Mouse (Mus musculus): ENCODE data around the gene Adarb1. TPM values are rescaled to one million over a fixed set of nuclear protein-coding genes. Genes with fewer than 3 reads are reported as not detected.

The Adarb1 gene
- polyA plus RNA-seq, 1 experiment from 2014 or later, result 41.0 TPM

- Histone ChIP-seq H3K27me3 (no peaks in the 10 kb centered on the region), H3K36me3 (no peaks in the 10 kb centered on the region), H3K4me1 (peaks cover 14% of the 10 kb centered on the region; the same call in 1 of the 2 replicates), H3K9me3 (no peaks in the 10 kb centered on the region), H3K4me2 (no peak overlapping the region), H3K9ac (no peak overlapping the region), H3K4me3 (no peak overlapping the region), H3K27ac (no peak overlapping the region)
- no peak for ATAC-seq (ENCODE audit: borderline replicate concordance, extremely low read depth, low FRiP score, low TSS enrichment)
Observed at GRCm38 (mm10) chr10:77341711-77342110, 76.4 kb downstream of the Adarb1 start.

DNA sequence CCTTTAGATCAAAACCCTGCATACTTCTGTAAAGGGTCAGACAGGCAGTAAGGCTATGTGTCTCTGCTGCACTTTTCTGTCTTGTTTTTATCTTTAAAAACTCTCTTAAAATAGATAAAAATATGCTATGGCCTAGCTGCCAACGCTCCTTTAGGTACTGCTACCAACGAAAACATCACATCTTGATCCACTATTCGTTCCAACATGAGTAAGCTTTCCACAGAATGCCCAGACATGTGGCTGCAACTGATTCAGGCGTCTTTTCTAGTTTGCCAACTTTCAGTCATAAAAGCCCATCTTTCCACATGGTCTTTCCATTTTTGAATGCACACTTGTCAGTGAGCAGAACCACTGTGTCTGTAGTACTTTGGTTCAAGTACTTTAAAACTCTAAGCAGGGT lies 77.0 kb downstream of the Adarb1 start:
- H3K4me3 ChIP-seq, result no peak overlapping the region
- H3K4me1 ChIP-seq, result peaks cover 14% of the 10 kb centered on the region; the same call in 1 of the 2 replicates
- no peaks in the 10 kb centered on the region for H3K27me3 ChIP-seq
- no peaks in the 10 kb centered on the region for H3K36me3 ChIP-seq
- H3K9me3 ChIP-seq, result no peaks in the 10 kb centered on the region
- no peak overlapping the region for H3K4me2 ChIP-seq
- WGBS, result 73% methylated on average over 4 of the region's 4 CpGs
- H3K27ac ChIP-seq, result no peak overlapping the region
- H3K9ac ChIP-seq, result no peak overlapping the region
- no peak for ATAC-seq (ENCODE audit: borderline replicate concordance, extremely low read depth, low FRiP score, low TSS enrichment)

DNA sequence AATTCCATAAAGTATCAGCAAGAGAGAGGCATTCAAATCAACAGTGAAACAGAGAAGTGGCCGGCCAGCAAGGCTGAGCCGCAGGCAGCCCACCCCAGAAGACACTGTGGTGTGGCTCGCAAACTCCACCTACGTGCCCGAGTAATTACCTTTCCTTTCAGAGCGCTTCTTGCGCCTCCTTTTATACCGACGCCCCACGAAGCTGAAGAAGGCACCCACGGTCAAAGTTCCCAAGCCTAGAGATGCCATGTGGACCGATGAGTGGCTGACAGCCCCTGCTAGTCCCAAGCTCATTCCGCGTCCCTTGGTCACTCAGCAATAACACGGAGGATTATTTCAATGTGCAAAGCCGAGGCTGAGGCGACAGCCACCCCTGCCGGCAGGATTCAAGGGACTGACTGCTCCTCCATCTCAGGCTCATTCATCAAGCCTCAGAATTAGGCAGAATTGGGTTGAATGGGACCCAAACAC lies 78.2 kb downstream of the Adarb1 start:
- Histone ChIP-seq H3K27me3 (no peaks in the 10 kb centered on the region), H3K36me3 (no peaks in the 10 kb centered on the region), H3K27ac (no peak overlapping the region), H3K4me2 (peak overlapping the region; percentile 50), H3K4me3 (peak overlapping the region; percentile 23), H3K9me3 (no peaks in the 10 kb centered on the region), H3K4me1 (peaks cover 21% of the 10 kb centered on the region; the same call in 1 of the 2 replicates), H3K9ac (no peak overlapping the region)
- ATAC-seq (ENCODE audit: borderline replicate concordance, extremely low read depth, low FRiP score, low TSS enrichment), result no peak
- WGBS, result 14% methylated on average over 18 of the region's 18 CpGs

DNA sequence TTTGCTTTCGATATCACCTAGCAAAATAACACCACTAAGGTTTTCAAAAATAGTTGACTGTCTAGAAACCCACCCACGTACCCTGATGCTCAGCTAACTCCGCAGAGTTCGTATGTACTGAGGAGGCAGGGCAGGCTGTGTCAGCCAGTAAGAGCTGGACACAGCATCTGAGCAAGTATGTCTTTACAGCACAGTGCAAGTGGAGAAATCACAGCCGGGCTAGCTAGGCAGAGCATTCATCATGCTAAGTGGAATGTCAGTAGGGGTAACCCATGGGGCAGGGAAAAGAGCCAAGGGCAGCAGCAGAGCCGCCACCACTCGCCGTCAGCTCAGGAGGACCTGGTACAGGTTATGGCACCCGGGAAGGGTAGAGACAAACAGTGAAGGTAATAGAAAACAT lies 84.6 kb downstream of the Adarb1 start:
- peaks cover 16% of the 10 kb centered on the region; the same call in 1 of the 2 replicates for H3K4me1 ChIP-seq
- no peak overlapping the region for H3K4me3 ChIP-seq
- no peaks in the 10 kb centered on the region for H3K27me3 ChIP-seq
- no peak overlapping the region for H3K9ac ChIP-seq
- ATAC-seq (ENCODE audit: borderline replicate concordance, extremely low read depth, low FRiP score, low TSS enrichment), result no peak
- H3K9me3 ChIP-seq, result no peaks in the 10 kb centered on the region
- 48% methylated on average over 9 of the region's 9 CpGs for WGBS
- H3K27ac ChIP-seq, result no peak overlapping the region
- H3K36me3 ChIP-seq, result no peaks in the 10 kb centered on the region
- H3K4me2 ChIP-seq, result no peak overlapping the region

GRCm38 (mm10) chr10:77329446-77330094 lies 88.5 kb downstream of the Adarb1 start:
- no peak overlapping the region for H3K4me2 ChIP-seq
- no peak overlapping the region for H3K27ac ChIP-seq
- 64% methylated on average over 11 of the region's 11 CpGs for WGBS
- no peak overlapping the region for H3K4me3 ChIP-seq
- H3K9ac ChIP-seq, result no peak overlapping the region
- no peaks in the 10 kb centered on the region for H3K27me3 ChIP-seq
- no peaks in the 10 kb centered on the region for H3K9me3 ChIP-seq
- no peaks in the 10 kb centered on the region for H3K36me3 ChIP-seq
- peaks cover 7% of the 10 kb centered on the region; the same call in 1 of the 2 replicates for H3K4me1 ChIP-seq
- no peak for ATAC-seq (ENCODE audit: borderline replicate concordance, extremely low read depth, low FRiP score, low TSS enrichment)

DNA sequence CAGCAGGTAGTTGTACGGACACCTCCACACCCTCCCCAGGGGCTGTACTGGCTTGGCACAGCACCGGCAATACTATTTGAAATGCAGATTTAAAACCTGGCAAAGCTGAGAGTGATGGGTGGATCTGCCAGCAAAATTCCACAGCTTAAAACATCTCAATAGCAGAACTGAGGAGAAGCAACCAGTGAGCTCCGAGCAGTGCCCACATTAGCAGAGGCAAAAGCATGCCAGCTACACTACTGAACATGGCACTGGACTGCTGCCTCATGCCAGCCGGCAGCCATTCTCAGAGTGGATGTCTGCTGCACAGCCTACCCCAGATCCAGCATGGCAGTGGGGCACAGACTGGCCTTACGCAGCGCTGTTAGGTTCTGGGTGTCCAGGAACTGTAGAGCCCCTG lies 93.4 kb downstream of the Adarb1 start:
- WGBS, result 87% methylated on average over 6 of the region's 6 CpGs
- H3K4me3 ChIP-seq, result no peak overlapping the region
- H3K27me3 ChIP-seq, result no peaks in the 10 kb centered on the region
- ATAC-seq (ENCODE audit: borderline replicate concordance, extremely low read depth, low FRiP score, low TSS enrichment), result no peak
- H3K9ac ChIP-seq, result no peak overlapping the region
- H3K36me3 ChIP-seq, result no peaks in the 10 kb centered on the region
- H3K4me1 ChIP-seq, result no peaks in the 10 kb centered on the region
- no peak overlapping the region for H3K4me2 ChIP-seq
- no peak overlapping the region for H3K27ac ChIP-seq
- H3K9me3 ChIP-seq, result no peaks in the 10 kb centered on the region

DNA sequence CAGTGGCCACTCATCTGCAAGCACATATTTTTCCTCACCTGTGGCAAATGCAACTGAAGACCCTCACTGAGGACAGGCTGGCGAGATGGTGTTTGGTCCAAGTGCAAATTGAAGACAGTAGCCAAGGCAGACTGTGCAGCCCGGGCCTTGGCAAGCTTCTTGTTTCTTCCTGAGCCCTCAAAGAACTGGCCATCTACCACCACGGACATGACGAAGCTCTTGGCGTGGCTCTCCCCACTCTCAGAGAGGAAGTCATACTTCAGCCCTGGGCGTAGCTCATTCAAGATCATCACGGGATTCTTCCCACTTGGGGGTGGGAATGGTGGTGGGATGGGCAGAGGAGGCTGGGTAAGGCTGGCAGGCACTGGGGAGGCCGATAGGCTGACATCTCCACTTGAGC lies 96.5 kb downstream of the Adarb1 start:
- H3K9me3 ChIP-seq, result no peaks in the 10 kb centered on the region
- ATAC-seq (ENCODE audit: borderline replicate concordance, extremely low read depth, low FRiP score, low TSS enrichment), result no peak
- H3K4me2 ChIP-seq, result no peak overlapping the region
- no peak overlapping the region for H3K9ac ChIP-seq
- H3K4me3 ChIP-seq, result no peak overlapping the region
- H3K27ac ChIP-seq, result no peak overlapping the region
- no peaks in the 10 kb centered on the region for H3K27me3 ChIP-seq
- H3K4me1 ChIP-seq, result no peaks in the 10 kb centered on the region
- WGBS, result 74% methylated on average over 8 of the region's 8 CpGs
- no peaks in the 10 kb centered on the region for H3K36me3 ChIP-seq

DNA sequence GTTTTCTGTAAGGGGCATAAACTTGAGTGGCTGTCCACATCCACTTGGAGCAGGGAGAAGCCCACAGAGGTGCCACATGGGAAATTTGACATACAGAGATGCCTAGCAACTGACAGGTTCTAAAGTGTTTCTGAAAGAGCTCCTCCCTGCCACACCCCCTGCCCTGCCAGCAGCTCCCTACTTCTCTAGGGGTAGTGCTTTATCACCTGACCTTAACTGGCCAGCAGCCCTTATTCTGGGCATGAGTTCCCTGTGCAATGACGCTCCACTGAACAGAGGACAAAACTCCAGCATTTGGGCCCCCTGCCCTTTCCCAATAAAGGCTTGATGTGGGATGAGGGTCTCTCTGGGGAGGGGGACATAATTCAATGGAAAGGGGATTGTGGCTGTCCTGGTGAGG lies 97.1 kb downstream of the Adarb1 start:
- H3K36me3 ChIP-seq, result no peaks in the 10 kb centered on the region
- WGBS, result 81% methylated on average over 1 of the region's 1 CpGs
- no peaks in the 10 kb centered on the region for H3K4me1 ChIP-seq
- H3K27ac ChIP-seq, result no peak overlapping the region
- H3K27me3 ChIP-seq, result no peaks in the 10 kb centered on the region
- H3K9ac ChIP-seq, result no peak overlapping the region
- no peak overlapping the region for H3K4me2 ChIP-seq
- no peak overlapping the region for H3K4me3 ChIP-seq
- no peaks in the 10 kb centered on the region for H3K9me3 ChIP-seq
- no peak for ATAC-seq (ENCODE audit: borderline replicate concordance, extremely low read depth, low FRiP score, low TSS enrichment)

GRCm38 (mm10) chr10:77315682-77316081 lies 102.4 kb downstream of the Adarb1 start:
- no peak for ATAC-seq (ENCODE audit: borderline replicate concordance, extremely low read depth, low FRiP score, low TSS enrichment)
- H3K4me1 ChIP-seq, result no peaks in the 10 kb centered on the region
- H3K36me3 ChIP-seq, result peaks cover 13% of the 10 kb centered on the region; the same call in 1 of the 2 replicates
- H3K4me3 ChIP-seq, result no peak overlapping the region
- no peaks in the 10 kb centered on the region for H3K27me3 ChIP-seq
- 84% methylated on average over 2 of the region's 2 CpGs for WGBS
- H3K4me2 ChIP-seq, result no peak overlapping the region
- no peak overlapping the region for H3K9ac ChIP-seq
- H3K9me3 ChIP-seq, result no peaks in the 10 kb centered on the region
- no peak overlapping the region for H3K27ac ChIP-seq

DNA sequence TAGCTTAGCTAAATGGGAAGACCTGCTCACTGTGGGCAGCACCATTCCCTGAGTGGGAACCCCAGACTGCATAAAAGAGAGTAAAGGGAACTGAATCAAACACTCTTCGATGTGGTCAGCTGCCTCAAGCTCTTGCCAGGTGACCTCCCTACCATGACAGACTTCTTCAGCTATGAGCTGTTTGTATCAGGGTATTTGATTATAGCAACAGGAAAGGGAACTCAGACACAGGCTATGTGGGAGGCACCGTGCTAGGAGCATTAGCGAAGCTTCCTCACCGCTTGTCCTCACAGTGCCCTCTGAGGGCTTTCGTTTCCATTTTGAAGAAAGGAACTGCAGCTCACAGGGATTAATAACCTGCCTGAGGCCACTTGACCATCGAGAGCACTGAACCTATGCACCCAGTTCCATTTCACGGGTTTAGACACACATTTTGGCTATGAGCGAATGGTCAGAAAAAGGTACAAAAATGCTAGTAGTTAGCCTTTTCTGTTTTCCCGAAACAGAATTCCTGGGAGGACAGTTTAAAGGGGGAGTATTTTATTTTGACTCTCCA lies 103.3 kb downstream of the Adarb1 start:
- no peak overlapping the region for H3K27ac ChIP-seq
- ATAC-seq (ENCODE audit: borderline replicate concordance, extremely low read depth, low FRiP score, low TSS enrichment), result no peak
- no peaks in the 10 kb centered on the region for H3K27me3 ChIP-seq
- peaks cover 16% of the 10 kb centered on the region; the same call in 1 of the 2 replicates for H3K36me3 ChIP-seq
- no peak overlapping the region for H3K4me3 ChIP-seq
- 78% methylated on average over 9 of the region's 9 CpGs for WGBS
- H3K4me2 ChIP-seq, result no peak overlapping the region
- H3K4me1 ChIP-seq, result no peaks in the 10 kb centered on the region
- no peaks in the 10 kb centered on the region for H3K9me3 ChIP-seq
- no peak overlapping the region for H3K9ac ChIP-seq

GRCm38 (mm10) chr10:77308978-77309377 lies 109.1 kb downstream of the Adarb1 start:
- Histone ChIP-seq H3K36me3 (peaks cover 16% of the 10 kb centered on the region), H3K9me3 (no peaks in the 10 kb centered on the region), H3K27me3 (no peaks in the 10 kb centered on the region), H3K9ac (no peak overlapping the region), H3K4me1 (no peaks in the 10 kb centered on the region), H3K27ac (no peak overlapping the region), H3K4me2 (no peak overlapping the region), H3K4me3 (no peak overlapping the region)
- WGBS, result 58% methylated on average over 10 of the region's 10 CpGs
- no peak for ATAC-seq (ENCODE audit: borderline replicate concordance, extremely low read depth, low FRiP score, low TSS enrichment)

DNA sequence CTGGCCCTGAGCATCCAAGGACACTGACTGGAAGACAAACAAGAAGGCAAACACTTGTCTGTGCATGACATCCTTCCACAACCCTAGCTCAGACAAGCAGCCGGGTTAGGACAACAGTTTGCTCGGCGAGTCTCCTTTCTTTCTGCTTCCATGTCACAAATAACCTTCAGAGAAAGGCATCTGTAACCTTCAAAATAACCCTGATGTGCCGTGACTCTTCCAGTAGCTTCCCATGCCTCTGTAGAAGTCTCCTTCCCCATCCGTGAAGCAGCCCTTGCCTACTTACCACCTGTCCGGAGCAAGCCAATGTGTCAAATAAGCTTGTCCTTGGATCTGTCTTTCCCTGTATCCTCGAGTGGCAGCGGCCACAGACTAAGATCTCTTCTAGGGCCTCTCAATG lies 112.3 kb downstream of the Adarb1 start:
- WGBS, result 70% methylated on average over 8 of the region's 8 CpGs
- no peak for ATAC-seq (ENCODE audit: borderline replicate concordance, extremely low read depth, low FRiP score, low TSS enrichment)
- Histone ChIP-seq H3K9ac (no peak overlapping the region), H3K36me3 (peaks cover 11% of the 10 kb centered on the region), H3K4me3 (no peak overlapping the region), H3K4me1 (no peaks in the 10 kb centered on the region), H3K27me3 (no peaks in the 10 kb centered on the region), H3K4me2 (no peak overlapping the region), H3K9me3 (no peaks in the 10 kb centered on the region), H3K27ac (no peak overlapping the region)

Data from lung, embryonic 15.5 days (tissue).